Comparison of ENCODE assay signal across 11 mouse cellular contexts in the genomic region with DNA sequence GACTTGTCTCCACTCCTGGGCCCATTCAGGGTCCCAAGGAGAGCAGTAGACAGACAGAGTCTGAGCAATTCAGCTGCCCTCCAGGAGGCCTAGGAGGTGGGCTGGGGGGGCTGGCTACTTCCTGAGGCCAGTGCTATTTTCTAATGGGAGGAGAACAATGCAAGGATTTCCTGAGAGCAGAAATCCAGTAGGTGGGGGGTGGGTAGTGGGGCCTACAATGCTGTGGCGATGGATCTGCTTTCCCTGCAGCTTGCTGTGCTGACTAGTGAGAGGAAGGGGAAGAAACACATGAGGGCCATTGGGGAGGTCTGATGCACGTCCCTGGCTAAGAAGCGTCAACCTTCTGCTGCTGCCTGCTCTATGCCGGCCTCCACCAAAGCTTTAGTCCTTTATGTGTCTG.
DNase-seq lines count a peak whose midpoint lies in the region; ATAC-seq lines count a peak whose summit lies in the region.
"Had no signal": no experiment of that assay in that cellular context is flagged by ENCODE, and none has a peak within 500 bp of the region (broad histone marks: within the 10 kb centered on the region; RNA-seq: fewer than 3 reads in every experiment).

No protein-coding gene starts in this region.

- no peak overlapping the region for H3K4me3 ChIP-seq in midbrain, embryonic 12.5 days
- H3K4me3 ChIP-seq in midbrain, embryonic 16.5 days (ENCODE audit: low read depth, low read length): no peak overlapping the region
- no peak overlapping the region for H3K4me3 ChIP-seq in stomach, embryonic 16.5 days (replicated peaks; ENCODE audit: low read length)
- no peak overlapping the region for H3K4me3 ChIP-seq in midbrain, embryonic 10.5 days

- no peak overlapping the region for H3K4me2 ChIP-seq in midbrain, embryonic 12.5 days (replicated peaks)
- no peak overlapping the region for H3K4me2 ChIP-seq in midbrain, embryonic 16.5 days (ENCODE audit: low read length)
- no peak overlapping the region for H3K4me2 ChIP-seq in stomach, embryonic 16.5 days (ENCODE audit: low read depth, low read length)

- 54% methylated on average over 4 of the region's 4 CpGs for WGBS in midbrain, embryonic 12.5 days
- WGBS in midbrain, embryonic 16.5 days: 44% methylated on average over 4 of the region's 4 CpGs
- WGBS in stomach, embryonic 16.5 days: 77% methylated on average over 4 of the region's 4 CpGs
- 57% methylated on average over 4 of the region's 4 CpGs for WGBS in midbrain, embryonic 10.5 days

- 0 out of 2 replicates have a peak overlapping the region, but pooled peaks have one; percentile 6 for H3K27ac ChIP-seq in midbrain, embryonic 12.5 days (replicated peaks)
- no peak overlapping the region for H3K27ac ChIP-seq in midbrain, embryonic 16.5 days (ENCODE audit: low read length)
- H3K27ac ChIP-seq in stomach, embryonic 16.5 days (ENCODE audit: low read length): peak overlapping the region; percentile 26; the same call in 1 of the 2 replicates
- H3K27ac ChIP-seq in midbrain, embryonic 10.5 days (replicated peaks): no peak overlapping the region

- peaks cover 73% of the 10 kb centered on the region for H3K36me3 ChIP-seq in midbrain, embryonic 12.5 days
- peaks cover 31% of the 10 kb centered on the region for H3K36me3 ChIP-seq in midbrain, embryonic 16.5 days (ENCODE audit: control insufficient read depth, insufficient read depth, low read length)
- H3K36me3 ChIP-seq in stomach, embryonic 16.5 days (ENCODE audit: control insufficient read depth, insufficient read depth, low read length): peaks cover 30% of the 10 kb centered on the region
- H3K36me3 ChIP-seq in midbrain, embryonic 10.5 days: peaks cover 92% of the 10 kb centered on the region

- no peaks in the 10 kb centered on the region for H3K4me1 ChIP-seq in midbrain, embryonic 12.5 days
- H3K4me1 ChIP-seq in midbrain, embryonic 16.5 days (ENCODE audit: control insufficient read depth, insufficient read depth, low read length): no peaks in the 10 kb centered on the region
- no peaks in the 10 kb centered on the region for H3K4me1 ChIP-seq in stomach, embryonic 16.5 days (ENCODE audit: control insufficient read depth, insufficient read depth, low read length)
- peaks cover 6% of the 10 kb centered on the region; the same call in 1 of the 2 replicates for H3K4me1 ChIP-seq in midbrain, embryonic 10.5 days

- H3K27me3 ChIP-seq in midbrain, embryonic 12.5 days: no peaks in the 10 kb centered on the region
- H3K27me3 ChIP-seq in midbrain, embryonic 16.5 days (ENCODE audit: control insufficient read depth, insufficient read depth, low read depth, low read length): no peaks in the 10 kb centered on the region
- H3K27me3 ChIP-seq in stomach, embryonic 16.5 days (ENCODE audit: control insufficient read depth, insufficient read depth, low read length): no peaks in the 10 kb centered on the region
- no peaks in the 10 kb centered on the region for H3K27me3 ChIP-seq in midbrain, embryonic 10.5 days (ENCODE audit: low read depth, poor library complexity, severe bottlenecking)

- no peak overlapping the region for H3K9ac ChIP-seq in midbrain, embryonic 12.5 days (replicated peaks)
- H3K9ac ChIP-seq in midbrain, embryonic 16.5 days (ENCODE audit: low read depth, low read length): no peak overlapping the region
- no peak overlapping the region for H3K9ac ChIP-seq in stomach, embryonic 16.5 days (ENCODE audit: low read length)

- H3K9me3 ChIP-seq in midbrain, embryonic 12.5 days: no peaks in the 10 kb centered on the region
- no peaks in the 10 kb centered on the region for H3K9me3 ChIP-seq in midbrain, embryonic 16.5 days (replicated peaks; ENCODE audit: control insufficient read depth, low read length, poor library complexity, severe bottlenecking)
- H3K9me3 ChIP-seq in stomach, embryonic 16.5 days (replicated peaks; ENCODE audit: control insufficient read depth, low read length): no peaks in the 10 kb centered on the region
- no peaks in the 10 kb centered on the region for H3K9me3 ChIP-seq in midbrain, embryonic 10.5 days (replicated peaks)

- peak; percentile 49 for DNase-seq in adrenal gland, postnatal 14 days
- DNase-seq in adrenal gland, postnatal 4 days (ENCODE audit: low spot score in 2 of 2): no peak
- DNase-seq in kidney, postnatal 36 days: peak; percentile 64 to 69
- DNase-seq in midbrain, embryonic 10.5 days (ENCODE audit: low spot score): no peak
- DNase-seq in layer of hippocampus, postnatal 36 days: no peak
- DNase-seq: left cerebral cortex, postnatal 4 days had no signal

- ATAC-seq in midbrain, embryonic 12.5 days (ENCODE audit: low FRiP score, low read depth): no peak
- ATAC-seq in midbrain, embryonic 16.5 days: no peak
- ATAC-seq in stomach, embryonic 16.5 days (ENCODE audit: insufficient read depth, low FRiP score): no peak
- ATAC-seq: forebrain, embryonic 16.5 days; hindbrain, embryonic 16.5 days had no signal

Comparison
In these comparisons a context has a peak if more than half of its experiments do, and no peak if none do; other contexts are left out.
1. DNase-seq: peak in adrenal gland, postnatal 14 days (single experiment) and kidney, postnatal 36 days (2 of 2); none in adrenal gland, postnatal 4 days (0 of 2), midbrain, embryonic 10.5 days (single experiment) and layer of hippocampus, postnatal 36 days (0 of 2).
2. H3K27ac ChIP-seq: peak in midbrain, embryonic 12.5 days (single experiment) and stomach, embryonic 16.5 days (single experiment); none in midbrain, embryonic 16.5 days (single experiment) and midbrain, embryonic 10.5 days (single experiment).